Mouse (Mus musculus) T-helper 2 cell (primary cell): ENCODE results near the gene Amdhd2.
"Not testable (repeated sequence)": the region's sequence is repeated elsewhere in the genome, so short reads cannot be mapped to it uniquely, and the experiment has no call there.

ENCODE experiments used
- in situ Hi-C: fragments of 300-600 bp; cut with MboI, MseI; formaldehyde crosslinking; loops from one replicate; pipeline ENCODE4 v1.15.1; 2025; ENCODE audit warnings: high pct_unique_total_duplicates

Gene Amdhd2

GRCm38 (mm10) chr17:24156394-24156793 lies 7.2 kb downstream of the Amdhd2 start:
- in situ Hi-C loops: no loop called here

GRCm38 (mm10) chr17:24155742-24156141 lies 7.8 kb downstream of the Amdhd2 start:
- in situ Hi-C loops: no loop called here

- in situ Hi-C loops: no loop called here
Measured at GRCm38 (mm10) chr17:24154463-24154862, 9.1 kb downstream of the Amdhd2 start.

- in situ Hi-C loops: no loop called here
Measured at GRCm38 (mm10) chr17:24151890-24152563, 11.5 kb downstream of the Amdhd2 start.

- in situ Hi-C loops: no loop called here
Measured at GRCm38 (mm10) chr17:24151382-24151781, 12.2 kb downstream of the Amdhd2 start.

GRCm38 (mm10) chr17:24150824-24151223 lies 12.7 kb downstream of the Amdhd2 start, which contains the start of gene Pdpk1:
Gene Pdpk1, minus strand, starts transcription at chr17:24150924.
- in situ Hi-C loops: no loop called here

- in situ Hi-C loops: no loop called here
Measured at GRCm38 (mm10) chr17:24149421-24149820, 14.1 kb downstream of the Amdhd2 start.

GRCm38 (mm10) chr17:24142897-24143296 lies 20.7 kb downstream of the Amdhd2 start:
- in situ Hi-C loops: no loop called here

GRCm38 (mm10) chr17:24141425-24141920 lies 22.1 kb downstream of the Amdhd2 start:
- in situ Hi-C loops: no loop called here

- in situ Hi-C loops: no loop called here
Measured at GRCm38 (mm10) chr17:24140845-24141424, 22.6 kb downstream of the Amdhd2 start.

GRCm38 (mm10) chr17:24139968-24140367 lies 23.6 kb downstream of the Amdhd2 start:
- in situ Hi-C loops: no loop called here

GRCm38 (mm10) chr17:24139256-24139655 lies 24.3 kb downstream of the Amdhd2 start:
- in situ Hi-C loops: no loop called here

- in situ Hi-C loops: no loop called here
Measured at GRCm38 (mm10) chr17:24137226-24137880, 26.2 kb downstream of the Amdhd2 start.

- in situ Hi-C loops: no loop called here
Measured at GRCm38 (mm10) chr17:24134062-24134461, 29.5 kb downstream of the Amdhd2 start.

- in situ Hi-C loops: not testable (repeated sequence)
Measured at GRCm38 (mm10) chr17:24132919-24133318, 30.6 kb downstream of the Amdhd2 start.

GRCm38 (mm10) chr17:24131570-24131969 lies 32.0 kb downstream of the Amdhd2 start:
- in situ Hi-C loops: no loop called here

- in situ Hi-C loops: not testable (repeated sequence)
Measured at GRCm38 (mm10) chr17:24129246-24129645, 34.3 kb downstream of the Amdhd2 start.

GRCm38 (mm10) chr17:24127592-24127991 lies 36.0 kb downstream of the Amdhd2 start:
- in situ Hi-C loops: no loop called here

GRCm38 (mm10) chr17:24126801-24127200 lies 36.8 kb downstream of the Amdhd2 start:
- in situ Hi-C loops: no loop called here

- in situ Hi-C loops: loop anchor here (25.0 kb wide), 1 partner anchor 932 kb away; the partner anchor contains the start of gene Zfp40
Measured at GRCm38 (mm10) chr17:24119446-24119845, 44.1 kb downstream of the Amdhd2 start.

- in situ Hi-C loops: loop anchor here (25.0 kb wide), 1 partner anchor 926 kb away; the partner anchor contains the start of gene Zfp40
Measured at GRCm38 (mm10) chr17:24113031-24113430, 50.5 kb downstream of the Amdhd2 start.

GRCm38 (mm10) chr17:24111256-24111655 lies 52.3 kb downstream of the Amdhd2 start:
- in situ Hi-C loops: loop anchor here (25.0 kb wide), 1 partner anchor 924 kb away; the partner anchor contains the start of gene Zfp40
